Mouse (Mus musculus): Measurements from ENCODE around the gene Orai1.
A peak's percentile ranks its signal among the peaks of the same experiment; 100 is the strongest.
"Not testable (repeated sequence)": the region's sequence is repeated elsewhere in the genome, so short reads cannot be mapped to it uniquely, and the experiment has no call there.

Gene Orai1

GRCm38 (mm10) chr5:123014753-123015701, at the start of gene Orai1:
Orai1 (plus strand) TSS chr5:123015074.
- DNase-seq (ENCODE audit: low spot score) = peak; percentile 97

GRCm38 (mm10) chr5:122965427-122965826, 49.4 kb upstream of the Orai1 start:
- no peak for DNase-seq (ENCODE audit: low spot score)

GRCm38 (mm10) chr5:122968322-122968721, 46.6 kb upstream of the Orai1 start:
- DNase-seq (ENCODE audit: low spot score) = peak; percentile 60

- no peak for DNase-seq (ENCODE audit: low spot score)
These were observed 44.8 kb upstream of the Orai1 start for GRCm38 (mm10) chr5:122970056-122970455.

GRCm38 (mm10) chr5:122971438-122971837, 43.4 kb upstream of the Orai1 start:
- DNase-seq (ENCODE audit: low spot score) = peak; percentile 47

- DNase-seq (ENCODE audit: low spot score) = no peak
These were observed 42.8 kb upstream of the Orai1 start for GRCm38 (mm10) chr5:122972116-122972515.

GRCm38 (mm10) chr5:122974701-122975100, 40.2 kb upstream of the Orai1 start:
- DNase-seq (ENCODE audit: low spot score) = not testable (repeated sequence)

GRCm38 (mm10) chr5:122978970-122979369, 35.9 kb upstream of the Orai1 start:
- DNase-seq (ENCODE audit: low spot score) = no peak

GRCm38 (mm10) chr5:122984483-122984882, 30.4 kb upstream of the Orai1 start:
- DNase-seq (ENCODE audit: low spot score) = no peak

- DNase-seq (ENCODE audit: low spot score) = no peak
These were observed 29.6 kb upstream of the Orai1 start for GRCm38 (mm10) chr5:122985276-122985675.

GRCm38 (mm10) chr5:122986091-122986493, 28.8 kb upstream of the Orai1 start:
- no peak for DNase-seq (ENCODE audit: low spot score)

GRCm38 (mm10) chr5:122987211-122988020, 27.5 kb upstream of the Orai1 start:
- DNase-seq (ENCODE audit: low spot score) = no peak

GRCm38 (mm10) chr5:122988021-122988751, 26.7 kb upstream of the Orai1 start:
- no peak for DNase-seq (ENCODE audit: low spot score)

- peak; percentile 49 for DNase-seq (ENCODE audit: low spot score)
These were observed 25.8 kb upstream of the Orai1 start for GRCm38 (mm10) chr5:122989001-122989525.

GRCm38 (mm10) chr5:122989551-122990330, 25.1 kb upstream of the Orai1 start, which contains the start of gene Kdm2b:
Kdm2b (minus strand) TSS chr5:122989823.
- no peak for DNase-seq (ENCODE audit: low spot score)

- DNase-seq (ENCODE audit: low spot score) = no peak
These were observed 24.3 kb upstream of the Orai1 start for GRCm38 (mm10) chr5:122990411-122991160.

GRCm38 (mm10) chr5:122991350-122992004, 23.4 kb upstream of the Orai1 start:
- no peak for DNase-seq (ENCODE audit: low spot score)

GRCm38 (mm10) chr5:122993811-122994210, 21.1 kb upstream of the Orai1 start:
- no peak for DNase-seq (ENCODE audit: low spot score)

- DNase-seq (ENCODE audit: low spot score) = peak; percentile 89
These were observed 20.5 kb upstream of the Orai1 start for GRCm38 (mm10) chr5:122994303-122994846.
